Mouse (Mus musculus) liver, embryonic 11.5 days (tissue): ENCODE data around the gene Plb1. TPM values are rescaled to one million over a fixed set of nuclear protein-coding genes. Genes with fewer than 3 reads are reported as not detected.

ENCODE experiments used
- ATAC-seq: fragments of 200-750 bp; cut with Nextera tagmentation; replicated peaks from 2 replicates; pipeline ENCODE4 v1.8.0; 2017; ENCODE audit warnings: moderate number of reproducible peaks, mild to moderate bottlenecking, moderate TSS enrichment, moderate library complexity; ENCODE audit not compliant: low FRiP score
- DNase-seq: peaks from one replicate; pipeline ENCODE4 v3.0.0-alpha.2; 2017; ENCODE audit warnings: low spot score
- H3K27ac ChIP-seq: fragments of 300-500 bp; sonication (generic); 2 replicates; pipeline ENCODE4 v1.5.1; 2014; ENCODE audit warnings: mild to moderate bottlenecking, low read depth, low read length, control low read depth
- H3K27me3 ChIP-seq: fragments of 300-500 bp; sonication (generic); replicated peaks from 2 replicates; pipeline ENCODE4 v1.6.1; 2014; ENCODE audit warnings: low read length, mixed read lengths; ENCODE audit not compliant: control insufficient read depth, insufficient read depth
- H3K36me3 ChIP-seq: fragments of 300-500 bp; sonication (generic); 2 replicates; pipeline ENCODE4 v1.6.1; 2014; ENCODE audit warnings: mild to moderate bottlenecking, low read length, moderate library complexity, mixed read lengths; ENCODE audit not compliant: control insufficient read depth, insufficient read depth
- H3K4me1 ChIP-seq: fragments of 300-500 bp; sonication (generic); replicated peaks from 2 replicates; pipeline ENCODE4 v1.6.1; 2014; ENCODE audit warnings: low read length, mixed read lengths; ENCODE audit not compliant: control insufficient read depth, insufficient read depth
- H3K4me2 ChIP-seq: fragments of 300-500 bp; sonication (generic); 2 replicates; pipeline ENCODE4 v1.6.1; 2014; ENCODE audit warnings: mild to moderate bottlenecking, control low read depth, moderate library complexity
- H3K4me3 ChIP-seq: fragments of 300-500 bp; sonication (generic); 2 replicates; pipeline ENCODE4 v1.5.1; 2014; ENCODE audit warnings: low read depth, low read length, control low read depth
- H3K9ac ChIP-seq: fragments of 300-500 bp; sonication (generic); 2 replicates; pipeline ENCODE4 v1.6.1; 2014; ENCODE audit warnings: low read depth, low read length, control low read depth
- H3K9me3 ChIP-seq: fragments of 300-500 bp; sonication (generic); 2 replicates; pipeline ENCODE4 v1.6.1; 2016; ENCODE audit warnings: low read length, inconsistent platforms, mixed read lengths; ENCODE audit not compliant: control insufficient read depth
- WGBS: fragments of 180-500 bp; shearing (Covaris S2); extraction: QIAGEN DNeasy Blood & Tissue Kit; methylation state at CpG from one replicate; pipeline ENCODE4 v1.1.7; 2014; 5-methylcytosine and 5-hydroxymethylcytosine counted together
- polyA plus RNA-seq: library from polyadenylated mRNA; unstranded; fragments of >200 nt; fragmentation: Nextera tagmentation; extraction: Ambion mirVana; gene quantifications from 2 replicates; pipeline ENCODE4 v1.2.1, GENCODE M21; 2014

Gene Plb1
- polyA plus RNA-seq, 1 experiment from 2014 or later = not detected

GRCm38 (mm10) chr5:32413083-32413482 lies 180.6 kb downstream of the Plb1 start:
- no peak overlapping the region for H3K9ac ChIP-seq
- WGBS = 87% methylated on average over 2 of the region's 2 CpGs
- H3K4me3 ChIP-seq = no peak overlapping the region
- ATAC-seq (no peak), DNase-seq (no peak)
- H3K4me2 ChIP-seq = no peak overlapping the region
- no peaks in the 10 kb centered on the region for H3K36me3 ChIP-seq
- H3K27me3 ChIP-seq = no peaks in the 10 kb centered on the region
- no peak overlapping the region for H3K27ac ChIP-seq
- H3K9me3 ChIP-seq = no peaks in the 10 kb centered on the region
- no peaks in the 10 kb centered on the region for H3K4me1 ChIP-seq

GRCm38 (mm10) chr5:32413569-32413968 lies 181.1 kb downstream of the Plb1 start:
- no peak overlapping the region for H3K27ac ChIP-seq

GRCm38 (mm10) chr5:32414461-32414985 lies 182.0 kb downstream of the Plb1 start:
- Histone ChIP-seq H3K4me2 (no peak overlapping the region), H3K4me3 (no peak overlapping the region), H3K4me1 (no peaks in the 10 kb centered on the region), H3K36me3 (no peaks in the 10 kb centered on the region), H3K9ac (no peak overlapping the region), H3K27me3 (no peaks in the 10 kb centered on the region), H3K9me3 (no peaks in the 10 kb centered on the region), H3K27ac (no peak overlapping the region)
- WGBS = 71% methylated on average over 5 of the region's 5 CpGs
- no peak for ATAC-seq
- no peak for DNase-seq

More at GRCm38 (mm10) chr5:32413569-32413968, 181.1 kb downstream of the Plb1 start:
- DNase-seq (no peak), ATAC-seq (no peak)
- Histone ChIP-seq H3K9me3 (no peaks in the 10 kb centered on the region), H3K9ac (no peak overlapping the region), H3K36me3 (no peaks in the 10 kb centered on the region), H3K4me1 (no peaks in the 10 kb centered on the region), H3K27me3 (no peaks in the 10 kb centered on the region), H3K4me3 (no peak overlapping the region), H3K4me2 (no peak overlapping the region)
- WGBS = 79% methylated on average over 2 of the region's 2 CpGs

- Histone ChIP-seq H3K27ac (no peak overlapping the region), H3K9ac (no peak overlapping the region), H3K27me3 (no peaks in the 10 kb centered on the region), H3K4me3 (no peak overlapping the region), H3K36me3 (no peaks in the 10 kb centered on the region), H3K4me1 (no peaks in the 10 kb centered on the region), H3K9me3 (no peaks in the 10 kb centered on the region), H3K4me2 (no peak overlapping the region)
- ATAC-seq (no peak), DNase-seq (no peak)
- 84% methylated on average over 6 of the region's 6 CpGs for WGBS
These were observed 183.0 kb downstream of the Plb1 start for GRCm38 (mm10) chr5:32415554-32415953.

Other genes starting within 250 kb of the Plb1 start
- 1.9 and 2.0 TPM in 2 replicates for gene Fosl2, start 96.9 kb upstream of the Plb1 start, polyA plus RNA-seq
- gene Ppp1cb, start 226.1 kb downstream of the Plb1 start, polyA plus RNA-seq = 143 and 161 TPM in 2 replicates